Mouse (Mus musculus): ENCODE results near the gene Stn1. TPM values are rescaled to one million over a fixed set of nuclear protein-coding genes. Genes with fewer than 3 reads are reported as not detected.

Gene Stn1
- polyA plus RNA-seq, 1 experiment: 30.1 TPM

GRCm38 (mm10) chr19:47526239-47526986 is 10.9 kb downstream of the Stn1 start:
- Histone ChIP-seq H3K27ac (ENCODE audit: insufficient read depth, low read length) (peak overlapping the region; percentile 56), H3K4me3 (ENCODE audit: insufficient read depth, low read length) (no peak overlapping the region), H3K4me1 (ENCODE audit: control insufficient read depth, insufficient read depth, low read length) (peaks cover 7% of the 10 kb centered on the region; the same call in 1 of the 2 replicates)
- TF ChIP-seq CTCF (IDR thresholded peaks at IDR 0.05; ENCODE audit: borderline replicate concordance, insufficient read depth, low read length): no peak
- 0 out of 2 replicates have a peak, but pooled peaks have one; percentile 32 for TF ChIP-seq POLR2A (IDR thresholded peaks at IDR 0.05; ENCODE audit: low read depth, low read length)

DNA sequence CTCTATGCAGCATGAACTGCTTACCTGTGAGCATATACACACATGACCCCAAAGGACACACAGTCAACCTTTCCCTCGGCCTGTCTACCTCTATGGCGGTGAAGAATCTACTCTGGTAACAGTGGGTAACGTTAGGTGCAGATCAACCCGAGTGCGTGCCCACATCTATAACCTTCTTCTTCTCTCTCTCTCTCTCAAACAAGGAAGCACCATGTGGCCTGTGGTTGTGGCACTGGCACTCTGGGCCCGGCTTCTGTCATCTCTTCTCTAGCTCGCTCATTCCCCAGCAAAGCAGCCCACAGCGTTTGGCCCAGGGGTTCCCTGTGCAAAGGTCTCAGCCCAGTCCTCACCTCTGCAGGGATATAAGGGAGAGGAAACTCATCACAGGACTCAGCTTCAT is 12.4 kb downstream of the Stn1 start:
- TF ChIP-seq POLR2A (IDR thresholded peaks at IDR 0.05; ENCODE audit: low read depth, low read length): no peak
- no peak for TF ChIP-seq CTCF (IDR thresholded peaks at IDR 0.05; ENCODE audit: borderline replicate concordance, insufficient read depth, low read length)
- Histone ChIP-seq H3K27ac (ENCODE audit: insufficient read depth, low read length) (no peak overlapping the region), H3K4me3 (ENCODE audit: insufficient read depth, low read length) (no peak overlapping the region), H3K4me1 (ENCODE audit: control insufficient read depth, insufficient read depth, low read length) (peaks cover 7% of the 10 kb centered on the region; the same call in 1 of the 2 replicates)

- no peak overlapping the region for H3K27ac ChIP-seq (ENCODE audit: insufficient read depth, low read length)
- 0 out of 2 replicates have a peak, but pooled peaks cover 2% of the 10 kb centered on the region for H3K4me1 ChIP-seq (ENCODE audit: control insufficient read depth, insufficient read depth, low read length)
- TF ChIP-seq POLR2A (IDR thresholded peaks at IDR 0.05; ENCODE audit: low read depth, low read length): no peak
- TF ChIP-seq CTCF (IDR thresholded peaks at IDR 0.05; ENCODE audit: borderline replicate concordance, insufficient read depth, low read length): no peak
- H3K4me3 ChIP-seq (ENCODE audit: insufficient read depth, low read length): no peak overlapping the region
Measured at GRCm38 (mm10) chr19:47521403-47521802, 15.9 kb downstream of the Stn1 start.

DNA sequence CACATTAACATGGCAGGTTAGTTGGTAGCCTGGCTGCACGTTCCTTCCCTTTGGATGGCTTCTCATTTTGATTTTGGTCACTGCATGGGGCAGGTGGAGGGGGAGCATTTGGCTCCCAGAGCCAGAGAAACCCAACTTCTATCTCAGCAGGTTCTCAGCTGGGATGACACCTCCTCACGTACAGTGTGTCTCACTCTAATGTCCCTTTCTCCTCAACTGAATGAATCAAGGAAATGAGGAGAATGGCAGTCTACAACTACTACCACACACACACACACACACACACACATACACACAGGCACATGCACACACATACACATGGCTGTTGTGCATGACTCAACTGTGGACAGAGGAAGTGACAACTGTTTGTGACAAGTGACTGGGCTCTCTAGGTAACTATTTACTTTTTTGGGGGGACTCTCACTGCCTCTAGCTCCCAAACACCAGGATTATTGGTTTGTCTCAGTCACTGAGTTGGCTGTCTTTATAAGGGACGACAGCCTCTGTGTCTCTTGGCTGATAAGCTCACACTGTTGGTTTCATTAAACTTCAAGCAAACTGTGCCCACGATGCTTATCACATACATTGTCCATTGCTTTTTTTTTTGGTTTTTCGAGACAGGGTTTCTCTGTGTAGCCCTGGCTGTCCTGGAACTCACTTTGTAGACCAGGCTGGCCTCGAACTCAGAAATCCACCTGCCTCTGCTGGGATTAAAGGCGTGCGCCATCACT is 18.0 kb downstream of the Stn1 start:
- TF ChIP-seq POLR2A (IDR thresholded peaks at IDR 0.05; ENCODE audit: low read depth, low read length): no peak
- no peak for TF ChIP-seq CTCF (IDR thresholded peaks at IDR 0.05; ENCODE audit: borderline replicate concordance, insufficient read depth, low read length)
- Histone ChIP-seq H3K4me3 (ENCODE audit: insufficient read depth, low read length) (no peak overlapping the region), H3K27ac (ENCODE audit: insufficient read depth, low read length) (no peak overlapping the region), H3K4me1 (ENCODE audit: control insufficient read depth, insufficient read depth, low read length) (peaks cover 3% of the 10 kb centered on the region; the same call in 1 of the 2 replicates)

DNA sequence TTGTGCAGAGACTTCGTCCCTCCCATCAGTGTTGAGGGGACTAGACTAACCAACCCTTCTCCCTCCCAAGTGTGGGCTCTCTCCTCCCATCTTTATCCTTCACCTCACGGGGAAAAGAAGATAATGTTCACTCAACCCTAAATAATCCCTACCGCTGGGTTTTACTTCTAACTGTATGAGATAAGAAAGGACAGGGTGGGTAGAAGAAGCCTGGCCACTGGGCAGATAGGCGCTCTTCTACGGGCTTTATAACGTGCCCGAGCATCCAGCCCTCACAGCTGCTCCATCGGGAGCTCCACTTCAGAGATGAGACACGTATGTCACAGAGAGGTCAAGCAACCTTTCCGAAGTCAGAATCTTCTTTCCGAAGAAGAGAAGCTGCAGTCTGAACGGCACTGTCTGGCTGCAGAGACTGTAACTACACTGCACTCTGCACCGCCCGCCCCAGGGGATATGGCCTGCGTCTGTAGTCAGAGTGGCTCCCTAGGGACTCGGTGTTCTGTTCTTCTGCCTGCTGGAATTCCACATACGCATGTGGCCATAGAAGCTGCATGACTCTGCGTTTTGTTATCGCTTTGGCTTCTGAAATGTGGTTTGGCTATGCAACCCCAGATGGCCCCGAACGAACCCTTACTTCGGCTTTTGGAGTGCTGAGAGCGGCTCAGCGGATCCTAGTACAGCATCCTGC is 18.7 kb downstream of the Stn1 start:
- no peak overlapping the region for H3K4me3 ChIP-seq (ENCODE audit: insufficient read depth, low read length)
- H3K27ac ChIP-seq (ENCODE audit: insufficient read depth, low read length): no peak overlapping the region
- H3K4me1 ChIP-seq (ENCODE audit: control insufficient read depth, insufficient read depth, low read length): peaks cover 3% of the 10 kb centered on the region; the same call in 1 of the 2 replicates

GRCm38 (mm10) chr19:47517570-47517969 is 19.7 kb downstream of the Stn1 start:
- Histone ChIP-seq H3K27ac (ENCODE audit: insufficient read depth, low read length) (no peak overlapping the region), H3K4me3 (ENCODE audit: insufficient read depth, low read length) (no peak overlapping the region), H3K4me1 (ENCODE audit: control insufficient read depth, insufficient read depth, low read length) (peaks cover 3% of the 10 kb centered on the region; the same call in 1 of the 2 replicates)
- no peak for TF ChIP-seq POLR2A (IDR thresholded peaks at IDR 0.05; ENCODE audit: low read depth, low read length)
- TF ChIP-seq CTCF (IDR thresholded peaks at IDR 0.05; ENCODE audit: borderline replicate concordance, insufficient read depth, low read length): no peak

More for the DNA sequence above, 18.7 kb downstream of the Stn1 start:
- TF ChIP-seq CTCF (IDR thresholded peaks at IDR 0.05; ENCODE audit: borderline replicate concordance, insufficient read depth, low read length) (no peak), POLR2A (IDR thresholded peaks at IDR 0.05; ENCODE audit: low read depth, low read length) (no peak)

- no peak for TF ChIP-seq POLR2A (IDR thresholded peaks at IDR 0.05; ENCODE audit: low read depth, low read length)
- no peak for TF ChIP-seq CTCF (IDR thresholded peaks at IDR 0.05; ENCODE audit: borderline replicate concordance, insufficient read depth, low read length)
- Histone ChIP-seq H3K27ac (ENCODE audit: insufficient read depth, low read length) (no peak overlapping the region), H3K4me1 (ENCODE audit: control insufficient read depth, insufficient read depth, low read length) (peaks cover 3% of the 10 kb centered on the region; the same call in 1 of the 2 replicates), H3K4me3 (ENCODE audit: insufficient read depth, low read length) (no peak overlapping the region)
Measured at GRCm38 (mm10) chr19:47516879-47517278, 20.4 kb downstream of the Stn1 start.

DNA sequence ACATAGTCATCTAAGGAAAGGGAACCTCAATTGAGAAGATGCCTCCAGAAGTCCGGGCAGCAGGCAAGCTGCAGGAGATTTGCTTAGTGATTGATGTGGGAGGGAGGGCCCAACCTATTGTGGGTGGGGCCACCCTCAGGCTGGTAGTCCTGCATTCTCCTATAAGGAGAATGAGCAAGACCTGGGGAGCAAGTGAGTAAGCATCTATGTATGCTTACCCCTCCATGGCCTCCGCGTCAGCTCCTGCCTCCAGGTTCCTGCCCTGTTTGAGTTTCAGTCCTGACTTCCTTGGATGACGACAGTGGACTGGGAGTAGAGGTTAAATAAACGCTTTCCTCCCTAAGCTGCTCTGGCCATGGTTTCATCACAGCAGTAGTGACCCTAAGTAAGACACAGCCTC is 22.2 kb downstream of the Stn1 start:
- TF ChIP-seq POLR2A (IDR thresholded peaks at IDR 0.05; ENCODE audit: low read depth, low read length) (no peak), CTCF (IDR thresholded peaks at IDR 0.05; ENCODE audit: borderline replicate concordance, insufficient read depth, low read length) (no peak)
- Histone ChIP-seq H3K4me1 (ENCODE audit: control insufficient read depth, insufficient read depth, low read length) (peaks cover 6% of the 10 kb centered on the region; the same call in 1 of the 2 replicates), H3K27ac (ENCODE audit: insufficient read depth, low read length) (no peak overlapping the region), H3K4me3 (ENCODE audit: insufficient read depth, low read length) (no peak overlapping the region)

- H3K4me3 ChIP-seq (ENCODE audit: insufficient read depth, low read length): no peak overlapping the region
- H3K4me1 ChIP-seq (ENCODE audit: control insufficient read depth, insufficient read depth, low read length): peaks cover 7% of the 10 kb centered on the region
- no peak for TF ChIP-seq POLR2A (IDR thresholded peaks at IDR 0.05; ENCODE audit: low read depth, low read length)
- no peak for TF ChIP-seq CTCF (IDR thresholded peaks at IDR 0.05; ENCODE audit: borderline replicate concordance, insufficient read depth, low read length)
- H3K27ac ChIP-seq (ENCODE audit: insufficient read depth, low read length): no peak overlapping the region
Measured at GRCm38 (mm10) chr19:47513618-47513897, 23.7 kb downstream of the Stn1 start.

Measured in embryonic fibroblast, embryonic 13.5 days (primary cell).